Mouse (Mus musculus) embryo, embryonic 10.5 days (tissue): ENCODE data around the gene Phb.

Source experiments
- DNase-seq: peaks from one replicate; pipeline ENCODE4 v3.0.0-alpha.2; 2015; ENCODE audit warnings: low spot score

Gene Phb

DNA sequence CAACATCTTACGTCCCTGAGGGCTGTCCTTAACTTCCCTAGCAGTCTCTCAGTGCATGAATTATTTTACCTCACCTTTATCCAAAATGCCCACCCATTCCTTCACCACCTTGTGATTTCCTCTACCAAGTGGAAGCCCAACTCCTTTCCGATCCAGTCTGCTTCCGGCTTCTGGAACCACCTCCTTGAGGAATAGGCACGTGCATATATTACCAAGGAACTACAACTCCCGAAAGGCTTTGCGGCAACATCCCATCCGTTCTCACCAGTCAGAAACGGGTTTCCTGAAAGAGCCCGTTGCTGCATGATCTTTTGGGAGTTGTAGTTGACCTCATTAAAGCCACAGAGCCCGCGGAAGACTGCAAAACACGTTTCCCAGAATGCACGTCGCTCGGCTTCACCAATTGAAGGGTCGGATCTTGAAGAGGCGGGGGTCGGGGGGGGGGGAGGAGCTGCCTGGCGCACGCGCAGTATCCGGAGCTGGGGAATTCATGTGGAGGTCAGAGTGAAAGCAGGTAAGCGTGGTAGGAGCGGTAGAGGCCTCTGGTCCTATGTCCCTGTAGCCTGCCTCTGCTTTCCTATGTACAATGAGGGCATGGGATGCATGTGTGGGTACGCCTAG is at the start of gene Phb:
Gene Phb (plus strand): TSS at position 429 of the 621 bp plus-strand sequence.
- DNase-seq = peak; percentile 100

DNA sequence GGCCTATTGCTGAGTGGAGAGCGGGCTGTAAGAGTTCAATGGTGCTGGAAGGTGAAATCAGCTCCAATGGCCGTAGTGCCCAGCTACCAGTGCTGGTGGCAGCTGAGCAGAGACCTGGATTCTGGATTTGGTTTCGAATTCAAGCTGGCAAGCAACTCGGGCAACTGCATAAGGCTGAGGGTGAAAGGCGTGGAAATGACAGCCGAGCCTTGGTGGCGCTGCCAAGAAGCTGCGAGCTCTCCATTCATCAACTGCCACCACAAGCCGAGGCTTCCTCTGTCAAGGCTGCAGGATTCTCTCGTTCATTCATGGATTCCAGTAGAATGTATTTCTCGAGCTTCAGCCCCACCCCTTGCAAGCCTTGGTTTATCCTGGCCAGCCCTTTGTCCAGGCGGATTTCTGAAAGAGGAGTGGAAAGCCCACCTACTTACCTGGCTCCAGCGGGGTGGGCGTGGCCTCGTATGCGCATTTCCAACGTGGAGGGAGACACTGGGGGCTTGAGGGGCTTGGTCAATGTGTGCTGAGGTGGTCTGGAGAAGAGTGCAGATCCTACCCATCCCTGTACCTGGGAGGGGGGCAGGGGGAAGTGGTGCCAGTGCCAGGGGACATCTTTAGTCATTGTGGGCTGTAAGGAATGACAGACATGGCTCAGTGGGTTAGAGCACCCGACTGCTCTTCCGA is 48.8 kb upstream of the Phb start:
- no peak for DNase-seq

DNA sequence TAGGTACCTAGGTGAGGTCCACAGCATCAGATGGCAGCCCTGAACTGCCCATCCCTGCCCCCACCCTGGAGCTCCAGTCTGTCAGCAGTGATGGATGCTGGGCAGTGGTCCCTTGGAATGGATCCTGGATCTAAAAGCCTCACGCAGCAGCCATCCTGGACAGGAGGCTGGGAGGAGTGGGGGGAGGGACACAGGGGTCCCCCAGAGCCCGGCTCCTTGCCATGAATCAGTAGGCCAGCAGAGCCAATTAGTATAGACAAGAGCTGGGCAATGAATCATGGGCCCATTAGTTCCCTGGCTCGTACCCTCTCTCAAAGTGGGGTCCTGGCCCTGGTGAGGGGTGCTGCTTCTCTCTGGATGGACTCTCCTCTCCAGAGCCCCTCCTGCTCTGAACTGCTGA is 47.7 kb upstream of the Phb start:
- no peak for DNase-seq

- no peak for DNase-seq
These were observed 46.8 kb upstream of the Phb start for GRCm38 (mm10) chr11:95619886-95620444.

GRCm38 (mm10) chr11:95621010-95621409 is 45.7 kb upstream of the Phb start:
- peak; percentile 57 for DNase-seq

GRCm38 (mm10) chr11:95621541-95622130 is 45.1 kb upstream of the Phb start:
- DNase-seq = no peak

DNA sequence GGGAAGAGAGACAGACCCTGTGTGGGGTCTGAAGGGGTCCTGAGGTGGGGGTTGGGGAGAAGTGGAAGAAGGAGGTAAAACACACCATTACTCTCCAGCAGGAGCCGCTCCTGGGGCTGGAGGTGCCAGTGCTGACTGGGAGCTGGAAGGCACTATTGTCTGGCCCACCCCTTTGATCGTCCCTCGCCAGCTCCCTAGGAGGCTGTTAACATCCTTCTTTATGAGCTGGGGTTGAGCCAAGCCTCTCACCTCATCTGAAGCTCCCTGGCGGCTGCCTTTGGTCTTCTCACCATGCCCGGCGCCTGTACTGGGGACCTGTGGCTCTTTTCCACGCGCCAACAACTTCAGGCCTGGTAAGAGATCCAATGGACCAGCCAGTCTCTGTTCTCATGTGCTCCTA is 44.3 kb upstream of the Phb start:
- DNase-seq = no peak

DNA sequence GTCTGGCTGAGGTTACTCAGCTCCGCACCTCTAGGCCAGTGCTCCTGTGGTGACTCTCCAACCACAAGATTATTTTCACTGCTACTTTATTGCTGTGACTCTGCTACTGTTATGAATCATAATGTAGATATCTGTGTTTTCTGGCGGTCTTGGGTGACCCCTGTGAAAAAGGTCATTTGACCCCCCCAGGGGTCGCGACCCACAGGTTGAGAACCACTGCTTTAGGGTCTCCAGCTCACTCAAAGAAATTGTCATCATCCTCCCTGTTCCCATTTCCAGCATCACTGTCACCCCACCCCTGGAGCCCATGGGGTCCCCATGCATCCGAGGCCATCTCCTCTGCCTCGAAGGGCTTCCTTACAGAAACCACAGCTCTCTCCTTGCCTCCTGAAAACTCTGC is 36.2 kb upstream of the Phb start:
- DNase-seq = no peak

DNA sequence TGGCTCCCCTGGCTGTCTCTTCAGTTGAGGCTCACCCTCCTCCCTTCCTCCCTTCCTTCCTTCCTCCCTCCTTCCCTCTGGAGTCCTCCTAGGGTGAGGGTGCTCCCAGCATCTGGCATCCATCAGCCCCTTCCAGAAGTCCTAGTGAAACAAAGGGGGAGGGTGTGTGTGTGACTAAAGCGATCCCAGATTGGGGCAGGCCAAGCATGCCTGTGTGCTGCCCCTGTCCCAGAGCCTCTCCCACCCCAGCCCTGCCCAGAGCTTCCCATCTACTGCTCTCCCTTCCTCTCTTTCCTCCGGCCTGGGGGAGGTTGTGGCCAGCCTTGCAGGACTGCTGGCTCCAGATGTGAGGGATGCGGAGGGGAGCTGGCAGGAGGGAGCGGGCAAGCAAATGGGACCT is 35.5 kb upstream of the Phb start:
- DNase-seq = peak; percentile 68

- no peak for DNase-seq
These were observed 34.3 kb upstream of the Phb start for GRCm38 (mm10) chr11:95632474-95632873.

GRCm38 (mm10) chr11:95633512-95634000 is 33.2 kb upstream of the Phb start:
- no peak for DNase-seq

GRCm38 (mm10) chr11:95635030-95635429 is 31.7 kb upstream of the Phb start:
- no peak for DNase-seq

- DNase-seq = no peak
These were observed 26.0 kb upstream of the Phb start for GRCm38 (mm10) chr11:95640751-95641150.

GRCm38 (mm10) chr11:95642534-95643280 is 24.1 kb upstream of the Phb start:
- no peak for DNase-seq

- no peak for DNase-seq
These were observed 22.9 kb upstream of the Phb start for GRCm38 (mm10) chr11:95643856-95644255.

DNA sequence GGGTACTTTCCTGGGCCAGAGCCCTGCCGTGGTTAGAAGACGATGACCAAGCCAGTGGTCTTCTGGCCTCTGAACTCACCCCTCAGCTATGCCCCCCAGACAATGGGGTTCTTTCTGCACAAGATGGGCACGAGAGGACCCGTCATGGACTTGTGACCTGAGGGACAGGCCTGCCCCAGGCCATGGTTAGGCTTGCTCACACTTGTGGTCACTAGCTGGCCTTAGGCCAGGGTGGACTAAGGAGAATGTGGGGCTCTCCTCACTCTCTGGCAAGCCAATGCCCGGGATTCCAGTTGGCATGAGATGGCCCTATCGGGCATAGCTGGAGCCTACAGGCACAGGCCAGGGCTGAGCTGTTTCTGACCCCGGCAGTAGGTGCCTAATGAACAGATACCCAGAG is 22.4 kb upstream of the Phb start:
- no peak for DNase-seq

DNA sequence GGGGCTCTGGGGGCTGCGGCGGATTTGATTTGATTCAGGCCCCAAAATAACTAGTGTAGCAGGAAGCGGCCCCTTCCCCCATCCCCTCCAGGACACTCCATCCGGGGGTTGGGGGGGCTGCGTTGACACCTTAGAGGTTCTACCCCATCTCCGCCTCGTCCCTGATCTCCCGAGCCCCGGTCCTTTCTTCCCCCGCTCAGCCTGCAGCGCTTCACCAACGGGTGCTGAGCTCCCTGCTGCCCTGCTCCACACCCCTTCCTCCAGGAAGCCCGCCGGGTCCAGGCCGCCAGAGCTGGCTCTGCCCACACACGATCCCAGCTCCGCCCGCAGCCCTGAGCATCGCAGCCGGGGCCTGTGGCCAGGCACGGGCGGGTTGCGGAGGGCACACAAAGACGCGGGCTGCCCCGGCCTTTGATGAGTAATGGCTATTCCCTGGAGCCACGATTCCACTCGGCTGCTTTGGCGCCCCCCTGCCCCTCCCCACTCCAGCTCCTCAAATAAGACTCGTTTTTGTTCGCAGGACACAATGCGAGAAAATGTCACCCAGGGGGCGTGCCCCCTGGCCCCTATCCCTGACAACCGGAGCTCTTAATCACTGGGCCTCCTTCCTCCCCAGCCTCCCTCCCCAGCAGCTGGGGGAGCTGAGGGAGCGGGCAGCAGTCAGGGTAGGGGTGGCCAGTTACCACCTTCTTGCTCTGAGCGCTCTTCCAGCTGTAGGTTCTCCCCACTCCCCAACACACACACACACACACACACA is 21.2 kb upstream of the Phb start:
- DNase-seq = peak; percentile 91

DNA sequence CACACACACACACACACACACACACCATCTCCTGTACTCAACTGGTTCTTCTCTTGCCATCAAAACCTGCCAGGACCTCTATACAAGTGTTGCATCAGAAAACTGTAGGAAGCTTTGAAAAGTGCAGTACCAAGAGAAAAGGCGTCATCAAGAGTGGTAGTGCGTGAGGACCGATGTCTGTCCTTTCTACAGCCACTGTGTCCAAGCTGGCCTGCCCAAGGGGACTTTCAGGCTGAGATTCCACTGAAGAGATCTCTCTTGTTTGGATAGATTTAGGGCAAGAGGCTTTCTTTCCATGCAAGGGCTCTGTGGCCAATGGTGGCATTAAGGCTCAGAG is 20.6 kb upstream of the Phb start:
- no peak for DNase-seq

DNA sequence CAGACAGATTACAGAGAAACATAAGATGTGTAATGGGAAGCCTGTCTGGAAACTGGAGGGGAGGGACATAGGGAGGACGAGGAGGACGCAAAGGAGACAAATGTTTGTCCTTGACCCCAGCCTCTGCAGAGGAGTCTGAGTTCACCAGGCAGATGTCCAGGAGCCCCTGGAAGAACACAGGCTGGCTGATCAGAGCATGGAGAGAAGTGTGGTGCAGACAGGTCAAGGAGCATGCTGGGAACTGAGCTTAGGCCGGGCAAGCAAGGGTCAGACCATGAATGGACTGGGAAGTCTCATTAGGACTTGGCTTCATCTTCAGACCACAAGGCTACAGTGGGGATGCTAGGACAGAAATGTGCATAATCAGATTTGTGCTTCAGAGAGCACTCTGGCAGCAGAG is 19.0 kb upstream of the Phb start:
- DNase-seq = no peak

GRCm38 (mm10) chr11:95648827-95649226 is 17.9 kb upstream of the Phb start:
- DNase-seq = peak; percentile 92

GRCm38 (mm10) chr11:95649560-95649959 is 17.2 kb upstream of the Phb start:
- no peak for DNase-seq

DNA sequence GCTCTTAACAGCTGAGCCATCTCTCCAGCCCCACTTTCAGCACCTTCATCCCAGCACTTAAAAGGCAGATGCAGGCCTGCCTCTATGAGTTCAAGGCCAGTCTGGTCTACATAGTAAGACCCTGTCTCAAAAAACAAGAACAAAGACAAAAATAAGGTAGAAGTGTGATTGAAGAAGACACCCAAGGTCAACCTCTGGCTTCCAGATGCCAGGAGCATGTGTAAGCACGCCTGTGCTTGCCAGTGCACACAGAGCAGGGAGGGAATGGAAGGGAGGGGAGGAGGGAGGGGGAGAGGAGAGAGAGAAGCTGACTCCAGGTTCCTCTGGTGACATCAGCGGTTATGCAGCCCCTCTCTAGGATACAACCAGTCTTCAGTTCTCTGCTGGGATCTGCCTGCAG is 16.8 kb upstream of the Phb start:
- no peak for DNase-seq
